Mouse (Mus musculus): ENCODE data around the gene Gna12.

DNA sequence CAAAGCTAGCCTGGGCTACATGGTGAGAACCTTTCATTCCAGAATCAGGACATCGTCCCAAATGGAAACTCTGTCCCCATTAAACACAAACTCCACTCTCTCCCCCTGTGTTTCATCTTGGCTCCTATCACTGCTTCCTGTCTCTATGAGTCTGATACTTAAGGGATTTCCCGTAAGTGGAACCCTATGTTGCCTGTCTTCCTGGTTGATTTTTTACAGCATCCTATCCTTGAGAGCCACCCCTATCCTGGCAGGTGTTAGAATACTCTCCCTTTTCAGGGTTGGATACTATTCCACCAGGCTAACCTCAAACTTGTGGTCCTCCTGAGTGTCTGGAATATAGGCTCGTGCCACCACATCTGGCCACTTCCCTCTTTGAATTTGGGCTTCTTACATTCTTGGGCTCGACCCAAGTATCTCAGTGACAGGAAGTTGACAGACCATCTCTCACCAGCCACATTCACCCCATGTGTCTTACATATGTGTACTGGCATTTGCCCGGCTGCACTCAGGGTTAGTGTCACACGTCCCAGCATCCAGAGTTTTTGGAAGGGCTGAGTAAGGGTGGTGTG lies 43.6 kb upstream of the Gna12 start:
- TF ChIP-seq GATA1 (IDR thresholded peaks at IDR 0.05; ENCODE audit: low read length) (no peak), TAL1 (IDR thresholded peaks at IDR 0.05; ENCODE audit: low read length) (no peak)
